In the genomic region with DNA sequence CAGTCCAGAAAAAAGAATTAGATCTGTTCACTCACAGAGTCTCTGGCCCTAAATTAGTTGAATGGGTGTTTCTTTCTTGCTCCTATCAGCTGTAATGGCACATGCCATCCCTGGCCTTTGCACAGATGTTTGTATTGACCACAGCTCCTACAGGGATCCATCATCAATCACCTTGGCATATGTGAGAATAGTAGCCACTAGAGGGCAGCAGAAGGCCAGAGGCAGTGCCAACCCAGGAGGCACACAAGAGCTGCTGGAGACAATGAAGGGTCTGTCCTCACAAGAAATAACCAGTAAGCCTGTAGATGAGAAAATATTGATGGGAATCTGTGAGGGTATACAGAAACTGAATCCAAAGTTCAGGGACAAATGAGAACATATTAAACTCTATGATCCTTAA, we compare ENCODE assay signal across 9 mouse cellular contexts. TPM values are rescaled to one million over a fixed set of nuclear protein-coding genes. Genes with fewer than 3 reads are reported as not detected.
DNase-seq lines count a peak whose midpoint lies in the region; ATAC-seq and TF ChIP-seq lines count a peak whose summit lies in the region.
"Had no signal": no experiment of that assay in that cellular context is flagged by ENCODE, and none has a peak within 500 bp of the region (broad histone marks: within the 10 kb centered on the region; RNA-seq: fewer than 3 reads in every experiment).

No protein-coding gene starts in this region.

- no peak for TF ChIP-seq POLR2A in small intestine, adult 2 months (IDR thresholded peaks at IDR 0.05; ENCODE audit: low read depth, low read length)

- H3K36me3 ChIP-seq in heart, embryonic 11.5 days (ENCODE audit: control insufficient read depth, insufficient read depth, low read length), result no peaks in the 10 kb centered on the region
- H3K36me3 ChIP-seq in heart, postnatal 0 days (replicated peaks; ENCODE audit: control insufficient read depth, insufficient read depth, low read length), result no peaks in the 10 kb centered on the region
- no peaks in the 10 kb centered on the region for H3K36me3 ChIP-seq in small intestine, adult 2 months (ENCODE audit: control insufficient read depth, insufficient read depth, low read length)
- H3K36me3 ChIP-seq: limb, embryonic 15.5 days had no signal

- no peaks in the 10 kb centered on the region for H3K4me1 ChIP-seq in heart, embryonic 11.5 days (ENCODE audit: control insufficient read depth, insufficient read depth, low read length)
- no peaks in the 10 kb centered on the region for H3K4me1 ChIP-seq in heart, postnatal 0 days (ENCODE audit: control insufficient read depth, insufficient read depth)
- H3K4me1 ChIP-seq in small intestine, adult 2 months (ENCODE audit: control insufficient read depth, insufficient read depth, insufficient read length, low read length), result no peaks in the 10 kb centered on the region
- H3K4me1 ChIP-seq: limb, embryonic 15.5 days had no signal

- H3K9ac ChIP-seq in heart, embryonic 11.5 days (ENCODE audit: low read depth, low read length), result no peak overlapping the region
- H3K9ac ChIP-seq in heart, postnatal 0 days (replicated peaks; ENCODE audit: low read depth, low read length), result no peak overlapping the region
- H3K9ac ChIP-seq: limb, embryonic 15.5 days had no signal

- peak; percentile 90 for DNase-seq in heart, adult 11 months
- peak; percentile 32 for DNase-seq in heart, postnatal 0 days (ENCODE audit: low spot score)
- peak; percentile 40 to 83 for DNase-seq in layer of hippocampus, adult 18-20 months (ENCODE audit: low spot score in 2 of 2)
- DNase-seq in lung, postnatal 4 days, result peak; percentile 25 to 61

- TF ChIP-seq CTCF in heart, postnatal 0 days (IDR thresholded peaks at IDR 0.05; ENCODE audit: low read depth), result peak; percentile 89
- TF ChIP-seq CTCF in small intestine, adult 2 months (IDR thresholded peaks at IDR 0.05; ENCODE audit: extremely low read depth, insufficient read length, insufficient replicate concordance, low read depth, low read length), result peak; percentile 93; the same call in 1 of the 2 replicates

- H3K27me3 ChIP-seq in heart, embryonic 11.5 days (ENCODE audit: control insufficient read depth, insufficient read depth, low read length), result no peaks in the 10 kb centered on the region
- no peaks in the 10 kb centered on the region for H3K27me3 ChIP-seq in heart, postnatal 0 days (ENCODE audit: control insufficient read depth, insufficient read depth, low read length)
- H3K27me3 ChIP-seq in small intestine, adult 2 months (ENCODE audit: control insufficient read depth, insufficient read depth, low read length), result no peaks in the 10 kb centered on the region
- H3K27me3 ChIP-seq: limb, embryonic 15.5 days had no signal

- ATAC-seq in heart, embryonic 11.5 days (replicated peaks; ENCODE audit: insufficient number of reproducible peaks, low FRiP score, low TSS enrichment), result no peak
- peak; percentile 90 for ATAC-seq in activated CD4-positive, CD25-positive, alpha-beta regulatory T cell, adult 4 months
- ATAC-seq in common myeloid progenitor, adult 5-6 weeks (replicated peaks; ENCODE audit: low read depth, poor library complexity, severe bottlenecking), result peak; percentile 97
- no peak for ATAC-seq in heart, postnatal 0 days (ENCODE audit: insufficient read depth, low read depth)

- no peaks in the 10 kb centered on the region for H3K9me3 ChIP-seq in heart, embryonic 11.5 days (replicated peaks; ENCODE audit: control insufficient read depth, low read length)
- H3K9me3 ChIP-seq in heart, postnatal 0 days (replicated peaks; ENCODE audit: control insufficient read depth, low read length), result no peaks in the 10 kb centered on the region
- H3K9me3 ChIP-seq: limb, embryonic 15.5 days had no signal

- H3K4me2 ChIP-seq in heart, embryonic 11.5 days, result no peak overlapping the region
- no peak overlapping the region for H3K4me2 ChIP-seq in heart, postnatal 0 days (ENCODE audit: low read depth, low read length)
- H3K4me2 ChIP-seq: limb, embryonic 15.5 days had no signal

- H3K27ac ChIP-seq in heart, embryonic 11.5 days (ENCODE audit: low read depth, low read length), result no peak overlapping the region
- H3K27ac ChIP-seq in heart, postnatal 0 days (ENCODE audit: low read depth), result no peak overlapping the region
- no peak overlapping the region for H3K27ac ChIP-seq in small intestine, adult 2 months (ENCODE audit: insufficient read depth, low read depth, low read length)
- H3K27ac ChIP-seq: limb, embryonic 15.5 days had no signal

- no peak for TF ChIP-seq EP300 in heart, postnatal 0 days (IDR thresholded peaks at IDR 0.05; ENCODE audit: low read depth)

- H3K4me3 ChIP-seq in heart, embryonic 11.5 days (ENCODE audit: low read depth, low read length), result no peak overlapping the region
- no peak overlapping the region for H3K4me3 ChIP-seq in heart, postnatal 0 days (ENCODE audit: low read depth, low read length)
- H3K4me3 ChIP-seq in small intestine, adult 2 months (ENCODE audit: low read depth, low read length), result no peak overlapping the region
- H3K4me3 ChIP-seq: limb, embryonic 15.5 days had no signal

RNA-seq across cellular contexts. Expression of a gene that starts 2.7 kb away (rescaled TPM):
- not detected in 2 replicates for polyA plus RNA-seq in heart, embryonic 11.5 days (2014; fragmentation: Nextera tagmentation; extraction: Ambion mirVana)
- polyA plus RNA-seq in activated CD4-positive, CD25-positive, alpha-beta regulatory T cell, adult 4 months (2017; shearing (Covaris generic)), result under 1 TPM; 0.13 to 0.17 TPM
- not detected in 2 replicates for total RNA-seq in common myeloid progenitor, adult 5-6 weeks (2017)
- total RNA-seq in heart, postnatal 0 days (2014; rRNA removed; ENCODE audit: low replicate concordance), result not detected in 2 replicates
- polyA plus RNA-seq in heart, postnatal 0 days (2015; fragmentation: Nextera tagmentation; extraction: Ambion mirVana), result not detected in 2 replicates
- 10 to 100 TPM; 32.4 to 37.4 TPM for total RNA-seq in layer of hippocampus, adult 18-20 months (2021)
- not detected in 2 replicates for polyA plus RNA-seq in small intestine, adult 2 months (2012; rRNA removed)

RNA-seq across cellular contexts. Expression of a gene that starts 57.7 kb away (rescaled TPM):
- 0.38 and 0.93 TPM in 2 replicates for polyA plus RNA-seq in heart, embryonic 11.5 days (2014; fragmentation: Nextera tagmentation; extraction: Ambion mirVana)
- not detected for polyA plus RNA-seq in activated CD4-positive, CD25-positive, alpha-beta regulatory T cell, adult 4 months (2017; shearing (Covaris generic))
- 0.64 TPM in 1 of 2 replicates, not detected in the other for total RNA-seq in common myeloid progenitor, adult 5-6 weeks (2017)
- total RNA-seq in heart, postnatal 0 days (2014; rRNA removed; ENCODE audit: low replicate concordance), result 0.08 and 0.73 TPM in 2 replicates
- polyA plus RNA-seq in heart, postnatal 0 days (2015; fragmentation: Nextera tagmentation; extraction: Ambion mirVana), result 0.27 and 0.37 TPM in 2 replicates
- total RNA-seq in layer of hippocampus, adult 18-20 months (2021), result under 1 TPM in 1 of 2 experiments, not detected in 1; 0.12 TPM
- polyA plus RNA-seq in small intestine, adult 2 months (2012; rRNA removed), result 0.34 and 0.65 TPM in 2 replicates

Comparison
In these comparisons a context has a peak if more than half of its experiments do, and no peak if none do; other contexts are left out.
1. DNase-seq: peak in every context shown above with its lines; median percentile 90 in heart, adult 11 months; 62 in layer of hippocampus, adult 18-20 months; 43 in lung, postnatal 4 days; 32 in heart, postnatal 0 days.
2. ATAC-seq: peak in activated CD4-positive, CD25-positive, alpha-beta regulatory T cell, adult 4 months (single experiment) and common myeloid progenitor, adult 5-6 weeks (single experiment); none in heart, embryonic 11.5 days (single experiment) and heart, postnatal 0 days (single experiment).